Mouse (Mus musculus) hindbrain, embryonic 11.5 days (tissue): ENCODE measurements around the gene Reep3. TPM values are rescaled to one million over a fixed set of nuclear protein-coding genes. Genes with fewer than 3 reads are reported as not detected.

Source experiments
- ATAC-seq: fragments of 200-750 bp; cut with Nextera tagmentation; 2 replicates; pipeline ENCODE4 v1.8.0; 2017; ENCODE audit warnings: mild to moderate bottlenecking, moderate TSS enrichment, moderate library complexity; ENCODE audit not compliant: low FRiP score
- DNase-seq: peaks from one replicate; pipeline ENCODE4 v3.0.0-alpha.2; 2015; ENCODE audit warnings: low spot score
- H3K27ac ChIP-seq: fragments of 300-500 bp; sonication (generic); 2 replicates; pipeline ENCODE4 v1.5.1; 2014; ENCODE audit warnings: mild to moderate bottlenecking, low read depth, low read length
- H3K27me3 ChIP-seq: fragments of 300-500 bp; sonication (generic); 2 replicates; pipeline ENCODE4 v1.6.1; 2014; ENCODE audit warnings: mild to moderate bottlenecking, low read length, moderate library complexity, mixed read lengths; ENCODE audit not compliant: control insufficient read depth, insufficient read depth
- H3K36me3 ChIP-seq: fragments of 300-500 bp; sonication (generic); 2 replicates; pipeline ENCODE4 v1.6.1; 2014; ENCODE audit warnings: mild to moderate bottlenecking, low read length, moderate library complexity, mixed read lengths; ENCODE audit not compliant: control insufficient read depth, insufficient read depth
- H3K4me1 ChIP-seq: fragments of 300-500 bp; sonication (generic); replicated peaks from 2 replicates; pipeline ENCODE4 v1.6.1; 2014; ENCODE audit warnings: low read length, mixed read lengths; ENCODE audit not compliant: control insufficient read depth, insufficient read depth
- H3K4me2 ChIP-seq: fragments of 300-500 bp; sonication (generic); replicated peaks from 2 replicates; pipeline ENCODE4 v1.6.1; 2014; ENCODE audit warnings: mild to moderate bottlenecking, low read depth, low read length
- H3K4me3 ChIP-seq: fragments of 300-500 bp; sonication (generic); 2 replicates; pipeline ENCODE4 v1.5.1; 2014; ENCODE audit warnings: low read depth, low read length
- H3K9ac ChIP-seq: fragments of 300-500 bp; sonication (generic); 2 replicates; pipeline ENCODE4 v1.6.1; 2014; ENCODE audit warnings: low read depth, low read length
- H3K9me3 ChIP-seq: fragments of 300-500 bp; sonication (generic); 2 replicates; pipeline ENCODE4 v1.6.1; 2016; ENCODE audit warnings: low read length; ENCODE audit not compliant: control insufficient read depth
- WGBS: fragments of 180-500 bp; shearing (Covaris S2); extraction: QIAGEN DNeasy Blood & Tissue Kit; methylation state at CpG from one replicate; pipeline ENCODE4 v1.1.7; 2014; 5-methylcytosine and 5-hydroxymethylcytosine counted together
- polyA plus RNA-seq: library from polyadenylated mRNA; unstranded; fragments of >200 nt; fragmentation: Nextera tagmentation; extraction: Ambion mirVana; gene quantifications from 2 replicates; pipeline ENCODE4 v1.2.1, GENCODE M21; 2014

Reep3 gene
- polyA plus RNA-seq, 1 experiment from 2014 or later = 53.8 TPM

- Histone ChIP-seq H3K36me3 (no peaks in the 10 kb centered on the region), H3K27me3 (no peaks in the 10 kb centered on the region), H3K4me1 (peaks cover 23% of the 10 kb centered on the region), H3K27ac (no peak overlapping the region), H3K4me2 (no peak overlapping the region), H3K9ac (no peak overlapping the region), H3K4me3 (no peak overlapping the region), H3K9me3 (no peaks in the 10 kb centered on the region)
- 57% methylated on average over 6 of the region's 6 CpGs for WGBS
- ATAC-seq (no peak), DNase-seq (no peak)
Measured at GRCm38 (mm10) chr10:67106400-67106799, 9.7 kb upstream of the Reep3 start.

DNA sequence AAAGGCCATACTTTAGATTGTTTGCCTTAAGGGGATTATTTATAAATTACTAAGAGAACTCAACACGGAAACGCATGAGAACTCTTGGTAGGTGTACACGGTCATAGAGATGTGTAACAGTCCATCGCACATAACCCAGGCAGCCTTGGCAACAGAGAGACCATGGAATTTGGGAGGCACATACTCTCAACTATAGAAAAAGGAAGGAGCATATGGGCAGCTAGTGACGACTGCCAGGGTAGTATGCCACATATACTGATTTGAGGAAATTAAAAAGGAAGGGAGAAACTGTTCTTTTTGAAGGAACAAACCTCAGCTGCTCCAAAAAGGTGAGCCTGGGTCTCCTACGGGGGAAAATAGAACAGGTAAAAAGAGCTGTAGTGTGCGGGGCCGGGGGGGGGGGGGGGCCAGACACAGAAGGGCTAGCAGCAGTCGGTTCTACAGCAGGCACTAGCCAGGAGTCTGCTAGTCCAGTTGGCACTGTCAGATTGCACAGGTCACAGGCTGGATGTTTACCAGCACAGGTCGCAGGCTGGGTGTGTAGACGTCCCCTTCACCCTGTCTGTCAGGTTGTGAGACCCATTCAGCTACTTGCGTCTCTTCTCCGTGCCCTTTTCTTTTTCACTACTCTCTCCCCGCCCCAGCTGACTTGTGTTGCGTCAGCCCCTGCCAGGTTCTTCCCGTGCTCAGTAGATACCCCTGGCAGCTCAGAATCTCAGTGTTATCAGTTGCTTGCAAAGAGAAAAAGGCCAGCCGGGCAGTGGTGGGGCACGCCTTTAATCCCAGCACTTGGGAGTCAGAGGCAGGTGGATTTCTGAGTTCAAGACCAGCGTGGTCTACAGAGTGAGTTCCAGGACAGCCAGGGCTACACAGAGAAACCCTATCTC lies 8.8 kb upstream of the Reep3 start:
- ATAC-seq = no peak
- WGBS = 65% methylated on average over 19 of the region's 19 CpGs
- Histone ChIP-seq H3K4me3 (no peak overlapping the region), H3K27me3 (no peaks in the 10 kb centered on the region), H3K4me1 (peaks cover 23% of the 10 kb centered on the region), H3K9ac (no peak overlapping the region), H3K36me3 (no peaks in the 10 kb centered on the region), H3K27ac (no peak overlapping the region), H3K9me3 (no peaks in the 10 kb centered on the region), H3K4me2 (no peak overlapping the region)
- DNase-seq = no peak

DNA sequence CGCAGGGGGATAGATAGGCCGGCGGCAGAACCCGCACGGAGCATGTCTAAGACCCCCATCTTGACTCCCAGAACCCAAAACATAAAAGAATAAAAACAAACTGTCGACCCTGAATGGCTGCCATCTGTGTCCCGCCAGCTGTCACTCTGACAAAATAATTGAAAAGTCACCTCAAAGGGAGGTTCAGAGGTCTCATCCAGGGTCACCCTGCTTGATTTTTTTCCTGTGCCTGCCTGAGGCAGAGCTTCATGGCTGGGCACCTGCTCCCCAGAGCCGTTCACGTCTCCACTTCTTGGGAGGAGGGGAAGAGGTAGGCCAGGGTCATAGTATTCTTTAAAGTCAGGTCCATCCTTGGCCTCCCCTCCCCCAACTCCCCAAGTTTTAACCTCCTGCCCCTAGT lies 7.8 kb upstream of the Reep3 start:
- Histone ChIP-seq H3K9ac (no peak overlapping the region), H3K4me1 (peaks cover 25% of the 10 kb centered on the region), H3K4me2 (no peak overlapping the region), H3K9me3 (no peaks in the 10 kb centered on the region), H3K27me3 (no peaks in the 10 kb centered on the region), H3K27ac (0 out of 2 replicates have a peak overlapping the region, but pooled peaks have one; percentile 33), H3K36me3 (no peaks in the 10 kb centered on the region), H3K4me3 (no peak overlapping the region)
- peak; percentile 74 for ATAC-seq
- DNase-seq = peak; percentile 52
- WGBS = 8% methylated on average over 9 of the region's 9 CpGs

- no peaks in the 10 kb centered on the region for H3K27me3 ChIP-seq
- ATAC-seq (no peak), DNase-seq (no peak)
- no peaks in the 10 kb centered on the region for H3K9me3 ChIP-seq
- H3K27ac ChIP-seq = no peak overlapping the region
- peaks cover 20% of the 10 kb centered on the region for H3K4me1 ChIP-seq
- no peaks in the 10 kb centered on the region for H3K36me3 ChIP-seq
- no peak overlapping the region for H3K4me2 ChIP-seq
- no peak overlapping the region for H3K9ac ChIP-seq
- WGBS = 66% methylated on average over 9 of the region's 9 CpGs
- no peak overlapping the region for H3K4me3 ChIP-seq
Measured at GRCm38 (mm10) chr10:67100831-67101251, 4.1 kb upstream of the Reep3 start.

GRCm38 (mm10) chr10:67100011-67100661 lies 3.4 kb upstream of the Reep3 start:
- ATAC-seq = no peak

GRCm38 (mm10) chr10:67099183-67099929 lies 2.6 kb upstream of the Reep3 start:
- Histone ChIP-seq H3K4me1 (peaks cover 15% of the 10 kb centered on the region), H3K36me3 (no peaks in the 10 kb centered on the region), H3K4me3 (0 out of 2 replicates have a peak overlapping the region, but pooled peaks have one; percentile 96), H3K27ac (no peak overlapping the region), H3K27me3 (no peaks in the 10 kb centered on the region), H3K9ac (no peak overlapping the region), H3K4me2 (0 out of 2 replicates have a peak overlapping the region, but pooled peaks have one; percentile 7), H3K9me3 (no peaks in the 10 kb centered on the region)
- no peak for DNase-seq
- no peak for ATAC-seq
- WGBS = 50% methylated on average over 13 of the region's 13 CpGs

More at GRCm38 (mm10) chr10:67100011-67100661, 3.4 kb upstream of the Reep3 start:
- peaks cover 20% of the 10 kb centered on the region for H3K4me1 ChIP-seq
- no peak overlapping the region for H3K4me3 ChIP-seq
- no peaks in the 10 kb centered on the region for H3K27me3 ChIP-seq
- H3K4me2 ChIP-seq = no peak overlapping the region
- H3K9ac ChIP-seq = no peak overlapping the region
- no peak for DNase-seq
- no peaks in the 10 kb centered on the region for H3K36me3 ChIP-seq
- H3K27ac ChIP-seq = no peak overlapping the region
- 42% methylated on average over 7 of the region's 7 CpGs for WGBS
- no peaks in the 10 kb centered on the region for H3K9me3 ChIP-seq

DNA sequence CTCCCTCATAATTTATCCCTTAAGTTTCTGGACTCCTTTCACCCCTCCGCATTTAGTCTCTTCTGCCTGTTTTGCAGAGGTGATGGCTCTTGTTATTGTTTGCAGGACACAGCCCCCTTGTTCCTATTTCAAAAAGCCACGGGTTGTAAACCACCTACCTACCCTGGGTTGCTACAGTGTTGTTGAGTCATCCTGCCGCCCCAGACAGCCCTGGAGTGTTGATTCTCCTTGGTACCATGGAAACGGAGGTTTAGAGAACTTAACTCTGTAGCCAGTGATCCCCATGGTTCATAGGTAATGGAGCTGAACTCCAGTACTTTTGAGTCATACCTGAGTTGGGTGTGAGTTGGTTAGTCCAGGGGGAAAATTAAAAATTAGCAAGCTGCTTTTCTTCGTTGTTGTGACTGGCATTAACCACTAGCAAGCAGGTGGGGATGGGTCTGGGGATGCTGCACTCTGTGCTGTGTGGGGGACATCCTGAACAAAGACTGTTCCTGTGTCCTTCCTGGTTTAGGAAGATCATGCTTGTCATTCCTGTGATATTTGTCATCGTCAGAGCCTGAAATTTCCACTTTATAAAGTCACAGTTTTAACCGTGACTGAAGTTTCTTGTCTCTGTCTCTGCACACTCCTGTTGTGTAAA lies 1.8 kb upstream of the Reep3 start:
- WGBS = 12% methylated on average over 7 of the region's 7 CpGs
- peaks cover 7% of the 10 kb centered on the region for H3K4me1 ChIP-seq
- H3K27ac ChIP-seq = 0 out of 2 replicates have a peak overlapping the region, but pooled peaks have one; percentile 24

More for the DNA sequence above, 1.8 kb upstream of the Reep3 start:
- Histone ChIP-seq H3K4me2 (peak overlapping the region; percentile 56), H3K9me3 (no peaks in the 10 kb centered on the region), H3K36me3 (no peaks in the 10 kb centered on the region), H3K4me3 (peak overlapping the region; percentile 96; the same call in 1 of the 2 replicates), H3K27me3 (no peaks in the 10 kb centered on the region), H3K9ac (no peak overlapping the region)
- ATAC-seq (no peak), DNase-seq (no peak)
